Mouse (Mus musculus) layer of hippocampus, postnatal 10 days (tissue): Measurements from ENCODE around the gene Olfr102. TPM values are rescaled to one million over a fixed set of nuclear protein-coding genes. Genes with fewer than 3 reads are reported as not detected.

Experiments
- DNase-seq, 2 experiments: peaks; one replicate each; pipeline ENCODE4 v3.0.0; 2021; ENCODE audit warnings: low spot score in 2 of 2
- long read RNA-seq: library from polyadenylated mRNA; stranded (forward); transcript quantifications from one replicate; pipeline ENCODE4 v2.0.0, GENCODE M21; 2023
- total RNA-seq, 2 experiments: library from RNA; stranded (reverse); gene quantifications; 2 replicates each; pipeline ENCODE4 v1.2.3; 2021

The Olfr102 gene
- total RNA-seq = not detected
- long read RNA-seq = 0 reads

DNA sequence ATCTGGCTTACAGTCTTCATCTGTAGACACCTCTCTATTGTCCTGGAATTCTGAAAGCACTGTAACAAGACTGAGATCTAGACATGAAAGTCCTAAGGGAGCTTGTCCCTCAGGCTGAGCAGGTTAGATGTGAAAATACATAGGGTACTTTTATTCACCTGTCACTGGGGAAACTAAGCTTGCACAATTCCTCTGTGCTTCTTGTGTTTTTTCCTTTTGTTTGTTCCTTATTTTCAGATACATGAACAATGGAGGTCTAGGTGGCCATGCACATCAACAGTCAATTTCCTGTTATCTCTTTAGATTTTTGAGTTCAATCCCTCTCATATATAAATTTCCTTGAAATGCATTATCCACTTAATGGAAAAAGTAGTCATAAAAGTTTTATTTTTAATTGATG, at the start of gene Olfr102:
Gene Olfr102, minus strand, starts transcription at position 101 of the 400 bp plus-strand sequence.
- DNase-seq = no peak

DNA sequence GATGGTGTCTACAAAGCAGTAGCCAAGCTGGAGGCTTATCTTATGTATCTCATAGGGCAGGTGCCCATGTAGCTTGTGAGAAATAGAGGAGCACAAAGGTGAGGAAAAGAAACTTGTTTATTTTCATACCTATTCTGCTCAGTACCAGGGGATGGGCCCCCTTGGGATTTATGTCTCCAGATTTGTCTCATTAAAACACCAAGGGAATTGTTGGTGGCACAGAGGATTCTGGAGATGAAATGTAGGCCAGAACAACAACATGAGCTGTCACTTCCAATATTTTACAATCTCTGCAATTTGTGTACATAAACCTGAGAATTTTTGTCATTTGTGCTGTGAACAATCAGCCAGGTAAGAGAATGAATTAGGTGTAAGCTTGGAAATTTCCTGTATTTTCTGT, 42.4 kb upstream of the Olfr102 start, which contains the start of gene Olfr104-ps:
Gene Olfr104-ps, plus strand, starts transcription at position 301 of the 400 bp plus-strand sequence.
- no peak for DNase-seq

DNA sequence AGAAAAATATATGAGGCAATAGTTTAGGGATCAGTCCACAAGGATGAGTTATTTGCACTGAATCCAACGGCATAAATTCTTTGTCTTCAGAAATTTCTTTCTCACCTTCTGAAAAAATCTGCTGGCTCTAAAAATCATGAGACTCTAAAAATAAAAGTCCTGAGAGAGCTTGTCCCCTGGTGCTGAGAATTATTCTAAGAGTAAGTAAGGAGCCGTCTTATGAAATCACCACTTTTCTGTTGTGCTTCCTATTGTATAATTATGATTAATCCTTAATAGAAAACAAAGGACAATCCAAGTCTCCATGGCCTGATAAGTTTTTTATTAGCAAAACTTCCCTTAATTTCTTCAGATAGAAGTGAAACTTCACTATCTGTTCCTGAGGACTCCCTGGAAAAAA, 22.7 kb upstream of the Olfr102 start, which contains the start of gene Olfr103:
Gene Olfr103, minus strand, starts transcription at position 101 of the 400 bp plus-strand sequence.
- no peak for DNase-seq

DNA sequence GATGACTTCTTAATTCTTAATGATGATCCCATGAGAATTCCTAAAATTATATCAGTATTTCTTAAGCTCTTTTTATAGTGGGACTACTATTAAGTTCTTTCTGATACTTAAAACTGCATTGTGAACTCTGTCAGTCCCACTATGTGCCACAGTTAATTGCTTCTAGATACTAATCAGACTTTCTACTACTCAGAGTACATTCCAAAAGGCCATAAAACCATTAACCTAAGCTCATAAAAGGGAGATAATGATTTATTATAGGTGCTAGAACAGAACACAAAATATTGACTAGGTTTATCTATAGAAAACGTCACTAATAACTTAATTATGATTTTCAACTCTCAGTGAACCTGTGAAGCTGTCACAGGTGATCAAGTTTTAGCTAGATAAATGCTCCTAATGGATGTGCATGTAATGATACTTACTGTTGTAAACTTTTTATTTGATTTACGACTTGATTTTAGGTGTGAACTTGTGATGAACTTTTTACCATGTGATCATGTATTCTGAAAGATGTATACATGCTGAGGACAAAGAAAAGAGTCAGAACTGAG, 6.6 kb downstream of the Olfr102 start:
- DNase-seq = no peak

DNA sequence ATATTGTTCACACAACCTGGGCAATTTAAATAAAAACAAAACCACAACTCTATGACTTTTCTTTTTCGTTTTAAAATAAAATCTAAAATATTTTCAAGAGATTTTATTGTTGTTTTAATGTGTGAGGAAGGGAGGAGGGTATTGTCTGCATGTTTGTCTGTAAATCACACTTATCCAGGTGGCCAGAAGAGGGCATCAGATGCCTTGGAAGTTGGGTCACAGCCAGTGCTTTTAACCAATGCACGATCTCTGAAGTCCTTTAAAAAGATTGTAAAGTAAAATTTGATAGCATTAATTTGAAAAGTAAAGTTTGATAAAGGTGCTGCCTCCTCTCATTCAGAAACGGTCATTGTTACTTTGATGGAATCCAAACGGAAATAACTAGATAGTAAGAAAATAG, 8.4 kb downstream of the Olfr102 start:
- DNase-seq = no peak

DNA sequence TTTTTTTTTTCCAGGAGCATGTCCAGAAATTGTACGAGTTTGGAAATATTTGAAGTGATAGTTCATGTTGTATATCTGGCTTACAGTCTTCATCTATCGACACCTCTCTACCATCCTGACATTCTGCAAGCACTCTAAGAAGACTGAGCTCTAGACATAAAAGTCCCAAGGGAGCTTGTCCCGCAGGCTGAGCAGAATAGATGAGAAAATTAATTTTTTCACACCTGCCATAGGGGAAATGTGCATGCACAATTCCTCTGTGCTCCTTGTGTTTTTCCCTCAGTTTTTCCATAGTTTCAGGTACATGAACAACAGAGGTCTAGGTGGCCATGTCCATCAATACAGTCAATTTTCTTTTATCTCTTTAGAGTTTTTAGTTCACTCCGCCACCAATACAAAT, 12.6 kb downstream of the Olfr102 start, which contains the start of gene Olfr101:
Gene Olfr101, minus strand, starts transcription at position 101 of the 400 bp plus-strand sequence.
- DNase-seq = no peak

DNA sequence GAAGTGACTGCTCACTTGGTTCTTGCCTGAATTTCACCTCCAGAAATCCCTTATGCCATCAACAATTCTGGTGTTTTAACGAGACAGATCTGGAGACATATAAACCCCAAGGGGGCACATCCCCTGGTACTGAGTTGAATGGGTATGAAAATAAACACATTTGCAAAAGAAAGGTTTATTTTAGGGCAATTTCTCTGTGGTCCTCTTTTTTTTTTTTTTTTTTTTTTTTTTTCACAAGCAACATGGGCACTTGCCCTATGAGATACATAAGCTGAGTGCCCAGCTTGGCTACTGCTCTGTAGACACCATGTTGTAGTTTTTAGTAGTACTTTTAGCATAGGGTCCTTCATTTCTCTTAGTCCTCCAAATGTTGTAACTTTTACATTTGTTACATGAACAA, 33.5 kb downstream of the Olfr102 start, which contains the start of gene Olfr99:
Gene Olfr99, minus strand, starts transcription at position 101 of the 400 bp plus-strand sequence.
- DNase-seq = no peak

DNA sequence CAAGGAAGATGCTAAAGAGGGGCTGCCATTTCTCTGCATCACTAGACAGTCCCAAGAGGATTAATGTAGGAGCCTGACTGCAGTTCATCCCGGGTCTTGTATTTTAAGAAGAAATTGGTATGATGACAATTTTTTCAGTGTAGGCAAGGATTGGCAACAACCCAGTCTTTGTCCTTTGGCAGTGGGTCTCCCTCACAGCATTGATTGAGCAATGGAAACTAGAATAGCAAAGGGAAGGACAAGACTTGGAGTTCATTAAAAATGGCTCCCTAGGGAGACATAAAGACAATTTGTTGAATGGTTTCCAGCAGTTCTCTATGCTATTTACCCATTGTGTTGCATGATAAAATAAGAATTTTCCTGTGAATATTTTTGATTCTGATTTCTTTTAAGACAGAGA, 36.5 kb downstream of the Olfr102 start:
- no peak for DNase-seq

DNA sequence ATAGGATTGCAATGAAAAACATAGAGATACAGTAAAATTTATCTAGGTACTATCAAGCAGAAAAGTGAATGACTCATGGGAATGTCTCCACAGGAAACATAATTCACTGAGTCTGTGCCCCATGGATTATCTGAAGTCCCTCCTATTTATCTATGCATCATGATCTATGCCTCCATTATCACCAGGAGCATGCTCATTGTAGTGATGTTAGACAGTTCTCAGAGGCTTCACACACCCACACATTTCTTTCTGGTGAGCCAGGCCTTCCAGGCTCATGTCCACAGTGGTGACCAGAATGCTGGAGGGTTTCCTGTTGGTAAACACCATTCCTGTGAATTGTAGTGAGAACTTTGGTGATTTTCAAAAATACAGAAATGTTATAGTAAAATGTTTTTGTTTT, 40.3 kb downstream of the Olfr102 start:
- no peak for DNase-seq

DNA sequence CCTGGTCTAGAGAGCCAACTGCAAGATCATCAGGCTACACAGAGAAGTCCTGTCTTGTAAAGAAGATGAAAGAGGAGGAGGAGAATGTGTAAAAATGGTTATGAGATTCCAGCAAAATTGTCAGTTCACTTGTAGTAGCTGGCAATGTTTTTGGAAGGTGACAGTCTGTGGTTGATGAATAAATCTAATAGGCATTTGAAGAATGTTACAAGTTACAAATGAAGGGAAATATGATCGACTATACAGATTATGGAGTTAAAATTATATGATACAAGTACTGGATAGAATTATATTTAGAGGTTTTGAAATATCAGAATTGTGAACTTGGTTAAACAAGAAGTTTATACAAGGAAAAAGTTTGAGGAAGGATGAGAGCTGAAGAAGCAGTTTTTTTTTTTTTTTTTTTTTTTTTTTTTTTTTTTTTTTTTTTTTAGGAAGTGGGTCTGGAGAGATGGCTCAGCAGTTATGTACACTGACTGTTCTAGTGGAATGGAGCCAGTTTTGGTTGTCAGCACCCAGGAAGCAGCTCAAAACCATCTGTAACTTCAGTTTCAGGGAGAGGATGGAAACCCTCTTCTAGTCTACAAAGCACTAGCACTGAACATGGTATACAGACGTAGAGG, 41.1 kb downstream of the Olfr102 start:
- DNase-seq = no peak

DNA sequence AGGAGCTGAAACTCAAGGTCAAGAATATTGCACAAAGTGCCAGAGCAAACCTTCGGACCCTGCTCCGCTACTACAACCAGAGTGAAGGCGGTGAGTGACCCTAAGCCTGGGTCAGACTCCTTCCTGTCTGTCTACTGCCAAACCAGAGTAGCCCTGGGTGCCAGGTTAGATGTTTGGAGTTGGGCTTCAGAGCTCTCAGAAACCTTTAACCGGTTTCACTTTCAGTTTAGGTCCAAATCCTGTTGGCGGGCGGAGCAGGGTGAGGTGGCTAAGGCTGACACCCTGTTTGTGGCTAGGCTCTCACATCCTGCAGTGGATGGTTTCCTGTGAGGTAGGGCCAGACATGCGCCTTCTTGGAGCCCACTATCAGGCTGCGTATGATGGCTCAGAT, 46.2 kb downstream of the Olfr102 start:
- no peak for DNase-seq

DNA sequence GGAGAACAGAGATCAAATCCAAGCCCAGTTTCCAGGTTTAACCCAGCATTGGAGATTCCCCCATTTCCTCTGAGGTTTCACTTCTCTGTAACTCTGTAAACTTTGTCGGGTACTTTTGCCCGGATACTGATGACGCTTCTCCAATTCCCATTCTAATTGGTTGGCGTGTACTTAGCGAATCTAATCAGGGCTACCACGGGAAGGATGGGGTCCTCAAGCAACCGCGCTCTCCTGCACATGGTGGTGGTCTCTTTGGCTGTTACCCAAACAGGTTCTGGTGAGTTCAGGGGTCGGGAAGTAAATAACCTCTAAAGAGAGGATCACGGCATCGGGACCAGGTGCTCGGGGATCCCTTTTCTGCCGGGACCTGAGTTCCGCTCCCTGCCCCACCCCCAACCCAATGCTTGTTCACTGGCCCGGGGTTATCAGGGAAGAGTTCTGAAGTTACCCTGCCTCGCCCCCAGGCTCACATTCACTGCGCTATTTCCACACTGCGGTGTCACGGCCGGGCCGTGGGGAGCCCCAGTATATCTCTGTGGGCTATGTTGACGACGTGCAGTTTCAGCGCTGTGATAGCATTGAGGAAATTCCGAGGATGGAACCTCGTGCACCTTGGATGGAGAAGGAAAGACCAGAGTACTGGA, 46.7 kb downstream of the Olfr102 start, which contains the start of gene H2-M3:
Gene H2-M3, plus strand, starts transcription at position 163 of the 644 bp plus-strand sequence.
- peak; percentile 94 to 95 for DNase-seq

DNA sequence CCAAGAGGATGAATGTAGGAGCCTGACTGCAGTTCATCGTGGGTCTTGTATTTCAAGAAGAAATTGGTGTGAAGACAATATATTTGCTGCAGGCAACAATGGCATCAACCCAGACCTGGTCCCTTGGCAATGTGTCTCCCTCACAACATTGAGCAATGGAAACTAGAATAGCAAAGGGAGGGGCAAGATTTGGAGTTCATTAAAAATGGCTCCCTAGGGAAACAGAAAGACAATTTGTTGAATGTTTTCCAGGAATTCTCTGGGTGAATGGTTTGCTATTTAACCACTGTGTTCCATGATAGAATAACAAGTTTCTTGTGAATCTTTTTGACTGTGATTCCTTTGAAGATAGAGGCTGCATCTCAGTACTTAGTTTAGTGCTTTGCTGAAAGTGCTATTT, 53.2 kb downstream of the Olfr102 start, which contains the start of gene Olfr98:
Gene Olfr98, minus strand, starts transcription at position 124 of the 400 bp plus-strand sequence.
- DNase-seq = no peak

Other genes starting within 250 kb of the Olfr102 start
- gene Olfr90, start 228.6 kb downstream of the Olfr102 start, total RNA-seq = not detected
- not detected for gene Olfr91, start 218.8 kb downstream of the Olfr102 start, total RNA-seq
- not detected for gene Olfr92, start 197.0 kb downstream of the Olfr102 start, total RNA-seq
- not detected for gene Olfr93, start 155.6 kb downstream of the Olfr102 start, total RNA-seq
- gene Ubd, start 123.2 kb downstream of the Olfr102 start, total RNA-seq = not detected
- not detected for gene Olfr94, start 116.1 kb downstream of the Olfr102 start, total RNA-seq
- gene Olfr95, start 103.9 kb downstream of the Olfr102 start, total RNA-seq = not detected
- gene Olfr96, start 96.9 kb downstream of the Olfr102 start, total RNA-seq = not detected
- gene Olfr97, start 79.7 kb downstream of the Olfr102 start, total RNA-seq = not detected
- not detected for gene Olfr98, start 53.3 kb downstream of the Olfr102 start, total RNA-seq
- gene H2-M3, start 46.8 kb downstream of the Olfr102 start, total RNA-seq = 1 to 10 TPM; 1.7 to 2.5 TPM
- gene Olfr99, start 33.6 kb downstream of the Olfr102 start, total RNA-seq = not detected
- gene Olfr101, start 12.7 kb downstream of the Olfr102 start, total RNA-seq = not detected
- gene Olfr103, start 22.6 kb upstream of the Olfr102 start, total RNA-seq = not detected
- not detected for gene Olfr104-ps, start 42.5 kb upstream of the Olfr102 start, total RNA-seq
- gene Olfr105-ps, start 62.0 kb upstream of the Olfr102 start, total RNA-seq = not detected
- gene Olfr106-ps, start 73.3 kb upstream of the Olfr102 start, total RNA-seq = not detected
- gene Olfr107, start 82.2 kb upstream of the Olfr102 start, total RNA-seq = under 1 TPM in 1 of 2 experiments, not detected in 1; 0.11 TPM
- gene Olfr108, start 128.4 kb upstream of the Olfr102 start, total RNA-seq = not detected
- not detected for gene Olfr109, start 141.9 kb upstream of the Olfr102 start, total RNA-seq
- gene H2-M2, start 166.5 kb upstream of the Olfr102 start, total RNA-seq = not detected
- gene Olfr110, start 175.4 kb upstream of the Olfr102 start, total RNA-seq = not detected
- gene Olfr111, start 191.0 kb upstream of the Olfr102 start, total RNA-seq = not detected